Mouse (Mus musculus): ENCODE data around the gene Slc2a10. TPM values are rescaled to one million over a fixed set of nuclear protein-coding genes. Genes with fewer than 3 reads are reported as not detected.
"Not testable (repeated sequence)": the region's sequence is repeated elsewhere in the genome, so short reads cannot be mapped to it uniquely, and the experiment has no call there.

The Slc2a10 gene
- polyA plus RNA-seq, 1 experiment from 2014 or later, result 13.9 TPM

DNA sequence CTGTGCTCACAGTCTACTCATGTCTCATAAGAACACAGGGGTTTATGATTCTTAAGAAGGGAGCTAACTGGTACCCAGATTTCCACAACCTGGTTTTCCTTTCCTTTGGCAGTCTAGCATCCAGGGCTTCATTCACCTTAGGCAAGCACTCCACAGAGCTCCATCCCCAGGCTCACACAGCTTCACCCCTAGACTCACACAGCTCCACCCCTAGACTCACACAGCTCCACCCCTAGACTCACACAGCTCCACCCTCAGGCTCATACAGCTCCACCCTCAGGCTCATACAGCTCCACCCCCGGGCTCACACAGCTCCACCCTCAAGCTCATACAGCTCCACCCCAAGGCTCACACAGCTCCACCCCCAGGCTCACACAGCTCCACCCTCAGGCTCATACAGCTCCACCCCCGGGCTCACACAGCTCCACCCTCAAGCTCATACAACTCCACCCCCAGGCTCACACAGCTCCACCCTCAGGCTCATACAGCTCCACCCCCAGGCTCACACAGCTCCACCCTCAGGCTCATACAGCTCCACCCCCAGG lies 7.4 kb downstream of the Slc2a10 start:
- not testable (repeated sequence) for H3K9ac ChIP-seq; H3K4me2 ChIP-seq; H3K4me3 ChIP-seq; H3K27ac ChIP-seq; H3K9me3 ChIP-seq; ATAC-seq (ENCODE audit: insufficient number of reproducible peaks, low FRiP score, low TSS enrichment, low read depth); H3K27me3 ChIP-seq
- peaks cover 17% of the 10 kb centered on the region for H3K36me3 ChIP-seq
- 56% methylated on average over 2 of the region's 2 CpGs for WGBS
- H3K4me1 ChIP-seq, result peaks cover 16% of the 10 kb centered on the region; the same call in 1 of the 2 replicates

DNA sequence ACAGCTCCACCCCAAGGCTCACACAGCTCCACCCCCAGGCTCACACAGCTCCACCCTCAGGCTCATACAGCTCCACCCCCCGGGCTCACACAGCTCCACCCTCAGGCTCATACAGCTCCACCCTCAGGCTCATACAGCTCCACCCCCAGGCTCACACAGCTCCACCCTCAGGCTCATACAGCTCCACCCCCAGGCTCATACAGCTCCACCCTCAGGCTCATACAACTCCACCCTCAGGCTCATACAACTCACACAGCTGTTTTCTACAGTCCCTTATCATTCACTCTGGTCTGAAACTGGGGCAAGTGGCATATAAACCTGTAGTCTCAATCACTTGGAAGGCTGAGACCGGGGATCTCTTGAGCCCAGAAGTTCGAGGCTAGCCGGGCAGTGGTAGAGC lies 7.9 kb downstream of the Slc2a10 start:
- H3K4me3 ChIP-seq; H3K9ac ChIP-seq; H3K9me3 ChIP-seq; ATAC-seq (ENCODE audit: insufficient number of reproducible peaks, low FRiP score, low TSS enrichment, low read depth); H3K27ac ChIP-seq; H3K27me3 ChIP-seq; H3K4me2 ChIP-seq: not testable (repeated sequence)
- WGBS, result 74% methylated on average over 4 of the region's 4 CpGs
- Histone ChIP-seq H3K4me1 (peaks cover 16% of the 10 kb centered on the region; the same call in 1 of the 2 replicates), H3K36me3 (peaks cover 22% of the 10 kb centered on the region)

GRCm38 (mm10) chr2:165512426-165512825 lies 8.8 kb downstream of the Slc2a10 start:
- Histone ChIP-seq H3K36me3 (peaks cover 29% of the 10 kb centered on the region), H3K9me3 (no peaks in the 10 kb centered on the region), H3K4me1 (peaks cover 16% of the 10 kb centered on the region; the same call in 1 of the 2 replicates), H3K27me3 (no peaks in the 10 kb centered on the region), H3K27ac (no peak overlapping the region), H3K9ac (no peak overlapping the region), H3K4me2 (no peak overlapping the region), H3K4me3 (no peak overlapping the region)
- WGBS, result 18% methylated on average over 7 of the region's 7 CpGs
- no peak for ATAC-seq (ENCODE audit: insufficient number of reproducible peaks, low FRiP score, low TSS enrichment, low read depth)

- 34% methylated on average over 11 of the region's 11 CpGs for WGBS
- no peak for ATAC-seq (ENCODE audit: insufficient number of reproducible peaks, low FRiP score, low TSS enrichment, low read depth)
- no peak overlapping the region for H3K4me2 ChIP-seq
- no peak overlapping the region for H3K27ac ChIP-seq
- no peaks in the 10 kb centered on the region for H3K9me3 ChIP-seq
- H3K27me3 ChIP-seq, result no peaks in the 10 kb centered on the region
- peaks cover 16% of the 10 kb centered on the region; the same call in 1 of the 2 replicates for H3K4me1 ChIP-seq
- H3K9ac ChIP-seq, result no peak overlapping the region
- no peak overlapping the region for H3K4me3 ChIP-seq
- H3K36me3 ChIP-seq, result peaks cover 34% of the 10 kb centered on the region
These were observed 9.4 kb downstream of the Slc2a10 start for GRCm38 (mm10) chr2:165512870-165513600.

- Histone ChIP-seq H3K36me3 (peaks cover 46% of the 10 kb centered on the region), H3K4me1 (peaks cover 12% of the 10 kb centered on the region; the same call in 1 of the 2 replicates), H3K27me3 (no peaks in the 10 kb centered on the region), H3K9me3 (no peaks in the 10 kb centered on the region), H3K4me2 (no peak overlapping the region), H3K4me3 (no peak overlapping the region), H3K27ac (no peak overlapping the region), H3K9ac (no peak overlapping the region)
- peak; percentile 8; the same call in 1 of the 2 replicates for ATAC-seq (ENCODE audit: insufficient number of reproducible peaks, low FRiP score, low TSS enrichment, low read depth)
- 95% methylated on average over 20 of the region's 20 CpGs for WGBS
These were observed 11.7 kb downstream of the Slc2a10 start for GRCm38 (mm10) chr2:165515178-165515728.

DNA sequence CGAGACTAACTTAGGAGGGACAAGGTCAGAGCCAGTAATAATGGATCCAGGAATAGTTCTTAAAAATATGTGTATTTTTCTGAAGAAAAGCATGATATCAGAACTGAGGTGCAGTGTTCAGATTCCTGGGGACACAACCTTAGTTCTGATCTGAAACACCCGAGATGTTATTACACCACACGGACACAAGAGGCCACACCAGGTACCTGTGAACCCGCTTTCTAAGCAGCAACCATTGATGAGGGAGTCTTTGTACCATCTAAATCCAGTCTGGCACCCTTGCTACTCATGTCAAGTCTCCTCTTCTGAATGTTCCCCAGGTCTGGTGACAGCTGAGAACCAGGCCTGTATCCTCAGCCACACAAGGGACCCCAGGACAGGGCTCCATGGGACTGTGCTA lies 22.0 kb downstream of the Slc2a10 start:
- Histone ChIP-seq H3K36me3 (no peaks in the 10 kb centered on the region), H3K9me3 (no peaks in the 10 kb centered on the region), H3K27me3 (no peaks in the 10 kb centered on the region), H3K4me1 (0 out of 2 replicates have a peak, but pooled peaks cover 2% of the 10 kb centered on the region), H3K9ac (no peak overlapping the region), H3K4me2 (no peak overlapping the region), H3K27ac (no peak overlapping the region), H3K4me3 (no peak overlapping the region)
- ATAC-seq (ENCODE audit: insufficient number of reproducible peaks, low FRiP score, low TSS enrichment, low read depth), result no peak
- WGBS, result 47% methylated on average over 4 of the region's 4 CpGs

GRCm38 (mm10) chr2:165529106-165529505 lies 25.5 kb downstream of the Slc2a10 start:
- 12% methylated on average over 8 of the region's 8 CpGs for WGBS
- H3K9ac ChIP-seq, result no peak overlapping the region
- H3K4me1 ChIP-seq, result peaks cover 9% of the 10 kb centered on the region; the same call in 1 of the 2 replicates
- H3K4me3 ChIP-seq, result no peak overlapping the region
- H3K36me3 ChIP-seq, result no peaks in the 10 kb centered on the region
- H3K27ac ChIP-seq, result no peak overlapping the region
- H3K9me3 ChIP-seq, result no peaks in the 10 kb centered on the region
- H3K27me3 ChIP-seq, result no peaks in the 10 kb centered on the region
- no peak for ATAC-seq (ENCODE audit: insufficient number of reproducible peaks, low FRiP score, low TSS enrichment, low read depth)
- H3K4me2 ChIP-seq, result no peak overlapping the region

DNA sequence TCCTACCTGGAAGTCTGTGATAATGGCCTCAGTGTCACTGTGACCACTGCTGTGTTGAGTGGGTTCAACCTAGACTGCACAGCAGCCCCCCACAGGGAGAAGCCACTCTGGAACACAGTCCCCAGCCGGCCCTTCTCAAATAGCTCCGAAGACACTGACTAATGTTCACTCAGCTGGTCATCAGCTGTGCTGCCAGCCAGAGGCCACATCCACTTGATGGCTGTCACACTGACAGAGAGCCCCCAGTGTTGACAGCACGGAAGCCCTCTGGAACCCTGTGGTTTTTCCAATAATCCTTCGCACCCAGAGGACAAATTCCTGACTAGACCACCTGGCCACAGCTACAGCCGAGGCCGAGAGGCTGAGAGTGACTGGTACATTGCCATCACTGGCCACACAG lies 30.2 kb downstream of the Slc2a10 start:
- Histone ChIP-seq H3K27ac (no peak overlapping the region), H3K9me3 (no peaks in the 10 kb centered on the region), H3K9ac (no peak overlapping the region), H3K4me1 (peaks cover 9% of the 10 kb centered on the region; the same call in 1 of the 2 replicates), H3K4me2 (no peak overlapping the region), H3K4me3 (no peak overlapping the region), H3K27me3 (no peaks in the 10 kb centered on the region), H3K36me3 (no peaks in the 10 kb centered on the region)
- no peak for ATAC-seq (ENCODE audit: insufficient number of reproducible peaks, low FRiP score, low TSS enrichment, low read depth)
- 63% methylated on average over 6 of the region's 6 CpGs for WGBS

- Histone ChIP-seq H3K27me3 (peaks cover 10% of the 10 kb centered on the region), H3K4me2 (no peak overlapping the region), H3K4me1 (peaks cover under 1% of the 10 kb centered on the region), H3K9me3 (no peaks in the 10 kb centered on the region), H3K9ac (no peak overlapping the region), H3K36me3 (no peaks in the 10 kb centered on the region), H3K4me3 (no peak overlapping the region), H3K27ac (no peak overlapping the region)
- 70% methylated on average over 3 of the region's 3 CpGs for WGBS
- ATAC-seq (ENCODE audit: insufficient number of reproducible peaks, low FRiP score, low TSS enrichment, low read depth), result no peak
These were observed 37.4 kb downstream of the Slc2a10 start for GRCm38 (mm10) chr2:165540975-165541374.

DNA sequence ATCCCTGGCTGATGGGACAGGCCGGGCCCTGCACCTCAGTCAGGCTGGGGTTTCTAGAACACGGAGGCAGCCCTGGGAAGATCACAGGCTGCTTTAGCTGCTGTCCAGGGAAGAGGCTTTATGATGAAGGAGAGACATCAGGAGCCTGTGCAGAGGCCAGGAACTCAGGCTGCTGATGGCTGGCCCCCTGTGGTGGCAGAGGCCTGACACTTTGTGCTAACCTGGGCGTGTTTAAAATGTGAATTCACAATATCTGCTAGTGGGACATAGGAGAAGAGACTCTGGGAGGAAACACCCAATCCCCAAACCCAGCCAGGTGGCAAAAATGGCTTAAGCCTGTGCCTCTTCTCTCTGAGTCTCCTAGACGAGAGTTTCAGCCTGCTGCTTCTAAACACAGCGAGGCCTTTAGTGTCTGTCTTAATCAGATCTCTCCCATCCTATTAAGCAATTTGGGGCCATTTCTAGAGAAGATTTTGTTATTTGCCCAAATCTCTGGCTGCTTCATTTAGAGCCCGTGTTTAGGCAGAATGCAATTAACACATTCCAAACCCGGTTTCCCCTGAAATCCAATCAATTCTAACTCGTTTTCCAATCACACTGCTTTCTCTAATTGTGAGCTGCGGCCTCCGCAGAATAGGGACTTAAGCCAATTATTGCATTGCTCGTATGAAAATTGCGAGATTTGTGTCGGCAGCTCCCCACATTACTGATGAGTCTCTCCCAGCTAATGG lies 39.5 kb downstream of the Slc2a10 start:
- H3K36me3 ChIP-seq, result no peaks in the 10 kb centered on the region
- 54% methylated on average over 13 of the region's 13 CpGs for whole genome bisulfite sequencing
- H3K4me2 ChIP-seq, result no peak overlapping the region
- H3K27ac ChIP-seq, result no peak overlapping the region
- H3K27me3 ChIP-seq, result peaks cover 10% of the 10 kb centered on the region
- no peak for ATAC-seq (ENCODE audit: insufficient number of reproducible peaks, low FRiP score, low TSS enrichment, low read depth)
- no peak overlapping the region for H3K4me3 ChIP-seq
- peaks cover 6% of the 10 kb centered on the region for H3K4me1 ChIP-seq
- no peaks in the 10 kb centered on the region for H3K9me3 ChIP-seq
- no peak overlapping the region for H3K9ac ChIP-seq

DNA sequence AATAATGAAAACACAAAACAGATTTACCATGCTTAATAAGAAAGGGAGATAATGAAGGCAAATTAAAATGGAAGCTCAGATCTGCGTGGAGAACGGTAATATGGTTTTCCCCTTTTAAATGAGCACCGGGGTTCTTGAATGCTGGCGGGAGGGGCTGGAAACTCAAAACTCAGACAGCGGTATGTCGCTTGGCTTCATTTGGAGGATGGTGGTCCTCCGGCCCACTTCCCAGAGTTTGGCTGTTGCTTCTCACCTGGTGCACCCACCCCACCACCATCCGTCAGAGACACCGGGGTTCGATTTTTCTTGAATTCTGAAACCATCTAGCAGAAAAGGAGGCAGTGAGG lies 40.1 kb downstream of the Slc2a10 start:
- H3K27ac ChIP-seq, result no peak overlapping the region
- no peaks in the 10 kb centered on the region for H3K36me3 ChIP-seq
- ATAC-seq (ENCODE audit: insufficient number of reproducible peaks, low FRiP score, low TSS enrichment, low read depth), result no peak
- H3K4me3 ChIP-seq, result no peak overlapping the region
- no peak overlapping the region for H3K9ac ChIP-seq
- H3K4me2 ChIP-seq, result no peak overlapping the region
- no peaks in the 10 kb centered on the region for H3K9me3 ChIP-seq
- H3K27me3 ChIP-seq, result peaks cover 10% of the 10 kb centered on the region
- WGBS, result 77% methylated on average over 10 of the region's 10 CpGs
- peaks cover 6% of the 10 kb centered on the region for H3K4me1 ChIP-seq

DNA sequence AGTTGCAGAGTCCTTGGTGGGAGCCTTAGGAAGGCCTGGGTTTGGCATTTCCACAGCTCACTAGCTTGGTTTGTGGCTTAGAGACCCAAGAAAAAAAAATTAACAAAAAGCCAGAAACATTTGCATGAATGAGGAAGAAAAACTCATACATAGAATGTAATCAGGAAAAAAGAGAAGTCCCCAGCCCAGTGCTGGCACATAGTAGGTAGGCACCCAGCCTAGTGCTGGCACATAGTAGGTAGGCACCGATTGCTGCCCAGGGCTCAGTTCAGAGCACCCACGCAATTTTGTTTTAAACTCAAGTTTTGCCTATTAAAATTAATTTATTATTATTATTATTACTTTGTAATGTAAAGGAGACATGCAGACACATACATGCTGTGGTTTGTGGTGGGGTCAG lies 42.1 kb downstream of the Slc2a10 start:
- Histone ChIP-seq H3K4me2 (no peak overlapping the region), H3K9ac (no peak overlapping the region), H3K9me3 (no peaks in the 10 kb centered on the region), H3K27me3 (peaks cover 17% of the 10 kb centered on the region), H3K27ac (no peak overlapping the region), H3K4me3 (no peak overlapping the region), H3K36me3 (no peaks in the 10 kb centered on the region), H3K4me1 (peaks cover 6% of the 10 kb centered on the region)
- ATAC-seq (ENCODE audit: insufficient number of reproducible peaks, low FRiP score, low TSS enrichment, low read depth), result no peak
- 87% methylated on average over 2 of the region's 2 CpGs for WGBS

Measured in limb, embryonic 15.5 days (tissue).